Mouse (Mus musculus) brain, embryonic 18.5 days (tissue): ENCODE results near the gene Iqschfp.
"Not testable (repeated sequence)": the region's sequence is repeated elsewhere in the genome, so short reads cannot be mapped to it uniquely, and the experiment has no call there.

Experiments
- DNase-seq: peaks from one replicate; pipeline ENCODE4 v3.0.0-alpha.2; 2012; ENCODE audit warnings: low read depth, low spot score

Gene Iqschfp

GRCm38 (mm10) chr3:68071395-68072386 is 179.7 kb downstream of the Iqschfp start:
- peak; percentile 67 for DNase-seq

DNA sequence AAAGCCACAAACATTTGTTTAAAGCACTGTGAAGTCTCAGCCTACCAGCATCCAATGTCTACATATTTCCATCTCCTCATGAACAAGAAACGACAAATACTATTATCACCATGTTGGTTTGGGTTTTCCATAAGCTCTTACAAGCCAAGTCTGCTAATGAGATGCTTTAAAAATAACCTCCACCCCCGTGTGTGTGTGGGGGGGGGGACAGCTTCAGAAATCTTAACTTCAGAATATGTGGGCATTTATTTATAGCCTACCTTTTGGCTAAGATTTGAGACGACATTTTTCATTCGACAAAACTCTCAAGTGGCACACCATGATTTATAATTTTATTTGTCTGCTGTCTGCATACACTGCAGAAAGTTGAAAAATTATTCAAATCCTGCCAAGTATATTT is 185.4 kb downstream of the Iqschfp start:
- no peak for DNase-seq

GRCm38 (mm10) chr3:68085024-68085423 is 193.0 kb downstream of the Iqschfp start:
- DNase-seq = no peak

GRCm38 (mm10) chr3:68092108-68092507 is 200.1 kb downstream of the Iqschfp start:
- no peak for DNase-seq

- DNase-seq = no peak
Observed at GRCm38 (mm10) chr3:68096724-68097431, 204.8 kb downstream of the Iqschfp start.

DNA sequence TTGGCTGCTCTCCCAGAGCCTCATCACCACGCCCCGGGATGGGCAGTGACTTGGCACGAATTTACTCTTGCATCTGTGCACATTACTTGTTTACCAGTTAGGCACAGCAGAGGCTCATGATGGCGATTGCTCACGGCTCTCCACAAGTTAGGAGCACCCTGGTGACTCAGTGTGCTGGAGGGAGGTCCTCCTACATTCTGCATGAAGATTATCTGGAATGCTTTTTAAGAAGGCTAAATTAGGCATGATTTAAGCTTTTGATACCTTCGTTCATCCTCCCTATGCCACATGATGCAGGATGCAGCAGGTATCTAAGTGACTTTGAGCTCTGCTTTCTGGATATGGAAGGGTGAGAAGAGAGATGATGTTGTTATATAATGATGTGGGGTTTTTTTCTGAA is 207.5 kb downstream of the Iqschfp start:
- DNase-seq = not testable (repeated sequence)

- DNase-seq = no peak
Observed at GRCm38 (mm10) chr3:68101343-68101742, 209.3 kb downstream of the Iqschfp start.

DNA sequence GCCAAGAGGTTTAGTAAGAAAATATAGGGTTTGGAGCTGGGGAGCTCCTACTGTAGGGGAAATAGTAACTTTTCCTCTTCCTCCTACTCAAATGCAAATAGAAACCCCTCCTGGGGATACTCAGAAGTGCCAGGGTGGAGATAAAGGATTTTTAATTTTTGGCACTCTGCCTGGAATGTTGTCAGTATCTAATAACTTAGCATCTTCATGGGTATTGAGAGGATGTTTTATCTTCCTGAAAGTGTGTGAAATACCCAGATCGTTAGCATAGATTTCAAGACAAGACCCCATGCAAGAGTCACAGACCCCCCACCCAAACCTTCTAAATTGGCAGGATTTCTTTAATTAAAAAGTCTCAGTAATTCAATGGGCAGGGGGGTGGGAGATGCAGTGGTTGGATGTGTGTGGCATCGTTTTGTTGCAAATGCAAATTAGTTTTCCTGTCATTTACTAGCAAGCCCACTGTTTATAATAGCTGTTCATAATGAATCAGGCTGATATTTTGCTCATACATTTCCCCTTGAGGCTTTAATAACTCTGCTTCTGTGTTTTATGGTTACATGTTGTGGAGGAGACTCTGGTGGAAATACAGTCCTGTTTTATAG is 213.2 kb downstream of the Iqschfp start:
- no peak for DNase-seq

GRCm38 (mm10) chr3:68121338-68121737 is 229.3 kb downstream of the Iqschfp start:
- no peak for DNase-seq

- DNase-seq = no peak
Observed at GRCm38 (mm10) chr3:68126284-68126856, 234.3 kb downstream of the Iqschfp start.

- no peak for DNase-seq
Observed at GRCm38 (mm10) chr3:68130386-68130785, 238.4 kb downstream of the Iqschfp start.

- DNase-seq = no peak
Observed at GRCm38 (mm10) chr3:68138833-68139627, 247.0 kb downstream of the Iqschfp start.

DNA sequence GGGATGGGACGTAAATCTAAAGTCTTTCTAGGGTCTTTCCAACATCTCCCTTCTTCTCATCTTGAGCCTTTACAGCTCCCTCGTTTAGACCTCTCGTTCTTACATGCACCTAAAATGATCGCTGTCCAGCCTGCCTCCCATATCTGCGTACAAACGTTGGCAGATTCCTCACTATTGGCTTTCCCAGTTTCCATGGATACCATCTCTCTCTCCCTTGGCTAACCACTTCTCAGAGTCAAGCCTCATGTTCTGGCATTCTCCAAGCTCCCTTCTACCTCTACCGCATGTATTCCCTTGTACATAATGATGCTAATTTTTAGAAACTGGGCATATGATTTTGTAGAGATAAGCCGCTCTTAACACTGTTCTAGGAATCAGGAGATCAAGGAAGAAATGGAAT is 258.7 kb downstream of the Iqschfp start:
- no peak for DNase-seq

DNA sequence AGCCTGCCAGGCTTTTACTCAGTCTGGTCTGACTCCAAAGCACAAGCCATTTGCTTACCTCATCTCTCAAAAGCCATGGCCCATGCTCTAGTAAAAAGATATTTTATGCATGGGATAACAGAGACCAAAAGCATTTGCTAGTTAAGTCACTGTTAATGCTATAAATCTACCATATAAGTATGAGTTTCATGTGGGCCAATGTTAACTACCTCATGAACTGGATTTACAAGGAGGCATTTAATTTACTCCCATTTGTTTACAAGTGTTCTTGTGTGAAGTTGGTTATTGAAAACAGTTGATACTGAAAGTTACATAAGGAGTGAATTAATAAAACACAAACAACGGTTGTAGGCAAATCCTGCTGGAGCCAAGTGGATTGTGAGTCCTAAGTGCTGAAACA is 268.1 kb downstream of the Iqschfp start:
- no peak for DNase-seq

DNA sequence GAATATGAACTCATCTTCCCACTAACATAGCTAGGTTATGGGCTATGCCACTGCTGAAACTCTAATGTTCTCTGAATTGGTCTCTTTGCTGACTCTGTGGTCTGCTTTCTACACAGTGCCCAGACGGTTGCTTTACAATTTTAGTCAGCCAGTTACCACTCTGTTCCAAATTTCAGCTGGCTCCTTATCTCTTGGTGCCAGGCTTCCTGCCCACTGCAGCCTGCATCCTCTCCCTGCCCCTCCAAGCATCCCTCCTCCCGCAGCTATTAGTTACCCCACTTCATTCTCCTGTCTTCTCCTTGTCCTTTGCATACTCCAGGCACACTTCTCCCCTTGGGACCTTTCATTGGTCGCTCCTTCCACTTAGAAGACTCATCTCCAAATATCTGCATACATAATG is 268.7 kb downstream of the Iqschfp start:
- no peak for DNase-seq

DNA sequence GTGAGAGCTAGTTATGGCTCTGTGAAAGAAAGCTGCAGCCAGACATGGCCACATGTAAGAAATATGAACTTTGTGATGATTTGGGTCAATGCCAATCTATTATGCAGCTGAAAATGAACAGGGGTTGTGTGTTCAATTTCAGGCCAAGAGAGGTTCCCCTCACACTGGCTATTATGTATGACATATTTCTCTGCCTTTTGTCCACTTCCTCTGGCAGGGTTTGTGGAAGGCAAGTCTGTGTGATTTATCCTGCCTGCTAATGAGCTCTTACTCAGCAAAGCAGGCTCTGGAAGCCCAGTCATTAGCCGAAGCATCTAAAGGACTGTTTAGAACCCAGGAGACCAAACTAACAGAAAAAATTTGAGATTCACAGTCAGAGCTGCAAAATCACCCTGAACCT is 286.2 kb downstream of the Iqschfp start:
- DNase-seq = no peak

GRCm38 (mm10) chr3:68187471-68187870 is 295.4 kb downstream of the Iqschfp start:
- DNase-seq = no peak

GRCm38 (mm10) chr3:68189100-68189499 is 297.1 kb downstream of the Iqschfp start:
- DNase-seq = no peak

- peak; percentile 34 for DNase-seq
Observed at GRCm38 (mm10) chr3:68196933-68197332, 304.9 kb downstream of the Iqschfp start.

DNA sequence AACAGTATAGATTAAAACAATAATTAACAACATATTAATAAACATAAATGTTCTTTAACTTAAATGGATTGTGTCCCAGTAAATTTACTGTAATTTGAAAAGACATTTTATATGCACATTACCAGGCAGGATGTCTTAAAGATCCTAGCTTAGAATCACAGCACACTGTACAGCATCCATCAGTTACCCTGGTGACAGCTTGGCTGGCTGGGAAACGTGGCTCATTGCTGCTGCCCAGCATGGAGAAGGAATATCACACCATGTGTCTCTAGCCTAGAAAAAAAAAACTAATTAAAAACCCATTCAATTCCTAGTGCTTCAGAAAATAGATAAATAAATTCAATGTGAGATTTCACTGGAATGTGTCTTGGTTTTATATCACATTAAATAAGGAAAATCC is 309.2 kb downstream of the Iqschfp start:
- DNase-seq = peak; percentile 28
